Comparison of ENCODE assay signal across 28 mouse cellular contexts in genomic region chr8:125853300-125853699, GRCm38 (mm10). TPM values are rescaled to one million over a fixed set of nuclear protein-coding genes. Genes with fewer than 3 reads are reported as not detected.
A peak's percentile ranks its signal among the peaks of the same experiment; 100 is the strongest.
DNase-seq lines count a peak whose midpoint lies in the region; ATAC-seq lines count a peak whose summit lies in the region.
"Had no signal": no experiment of that assay in that cellular context is flagged by ENCODE, and none has a peak within 500 bp of the region (broad histone marks: within the 10 kb centered on the region; RNA-seq: fewer than 3 reads in every experiment).

No protein-coding gene starts in this region.

- no peak overlapping the region for H3K9ac ChIP-seq in heart, embryonic 16.5 days (ENCODE audit: low read length)
- no peak overlapping the region for H3K9ac ChIP-seq in liver, embryonic 13.5 days
- H3K9ac ChIP-seq: forebrain, embryonic 13.5 days; heart, embryonic 15.5 days; hindbrain, embryonic 13.5 days; liver, embryonic 14.5 days; neural tube, embryonic 12.5 days had no signal

- no peak overlapping the region for H3K4me3 ChIP-seq in heart, embryonic 16.5 days (ENCODE audit: low read length)
- H3K4me3 ChIP-seq in liver, embryonic 13.5 days (replicated peaks): no peak overlapping the region
- H3K4me3 ChIP-seq: forebrain, embryonic 13.5 days; heart, embryonic 15.5 days; hindbrain, embryonic 13.5 days; layer of hippocampus, adult 2 months; left cerebral cortex, adult 2 months; midbrain, embryonic 10.5 days; myocyte; neural tube, embryonic 12.5 days had no signal

- H3K36me3 ChIP-seq in heart, embryonic 16.5 days (ENCODE audit: control insufficient read depth, insufficient read depth): no peaks in the 10 kb centered on the region
- H3K36me3 ChIP-seq in liver, embryonic 13.5 days: no peaks in the 10 kb centered on the region
- H3K36me3 ChIP-seq: G1E; heart, embryonic 15.5 days; midbrain, embryonic 10.5 days; neural tube, embryonic 12.5 days had no signal

- peaks cover 14% of the 10 kb centered on the region for H3K4me1 ChIP-seq in heart, embryonic 16.5 days (ENCODE audit: control insufficient read depth, insufficient read depth, low read length)
- H3K4me1 ChIP-seq in liver, embryonic 13.5 days (replicated peaks): peaks cover 7% of the 10 kb centered on the region; the same call in 1 of the 2 replicates

- no peak overlapping the region for H3K27ac ChIP-seq in heart, embryonic 16.5 days (ENCODE audit: low read length)
- H3K27ac ChIP-seq in liver, embryonic 13.5 days: no peak overlapping the region
- H3K27ac ChIP-seq: forebrain, embryonic 13.5 days; heart, embryonic 15.5 days; hindbrain, embryonic 13.5 days; layer of hippocampus, adult 2 months; left cerebral cortex, adult 2 months; liver, embryonic 14.5 days; macrophage; midbrain, embryonic 10.5 days; neural tube, embryonic 12.5 days had no signal

- no peak for DNase-seq in heart, adult 9 months (ENCODE audit: low spot score in 2 of 2)
- no peak for DNase-seq in liver, embryonic 13.5 days
- DNase-seq in liver: no peak
- DNase-seq in yolk sac, embryonic 10.5 days (ENCODE audit: low spot score): no peak
- no peak for DNase-seq in left cerebral cortex, adult 8-10 months (ENCODE audit: low spot score in 2 of 2)
- DNase-seq: adrenal gland, adult 8-10 months; cerebellum, adult 2 months; cerebellum, postnatal 14 days; gastrocnemius, postnatal 10 days; heart, postnatal 4 days; left cerebral cortex, postnatal 4 days; lung, adult 2 months; lung, postnatal 10 days; right cerebral cortex, postnatal 4 days had no signal

- H3K4me2 ChIP-seq in heart, embryonic 16.5 days (ENCODE audit: low read depth, low read length): no peak overlapping the region
- H3K4me2 ChIP-seq in liver, embryonic 13.5 days: no peak overlapping the region
- H3K4me2 ChIP-seq: forebrain, embryonic 13.5 days; heart, embryonic 15.5 days; hindbrain, embryonic 13.5 days; neural tube, embryonic 12.5 days had no signal

- no peaks in the 10 kb centered on the region for H3K9me3 ChIP-seq in heart, embryonic 16.5 days (replicated peaks; ENCODE audit: control insufficient read depth, low read length)
- no peaks in the 10 kb centered on the region for H3K9me3 ChIP-seq in liver, embryonic 13.5 days (replicated peaks)
- H3K9me3 ChIP-seq: forebrain, embryonic 13.5 days; heart, embryonic 15.5 days; hindbrain, embryonic 13.5 days; midbrain, embryonic 10.5 days; neural tube, embryonic 12.5 days had no signal

- 19% methylated on average over 5 of the region's 5 CpGs for WGBS in heart, embryonic 16.5 days
- WGBS in liver, embryonic 13.5 days (ENCODE audit: insufficient replicate concordance): 12% methylated on average over 5 of the region's 5 CpGs

- H3K27me3 ChIP-seq in heart, embryonic 16.5 days (ENCODE audit: control insufficient read depth, insufficient read depth, low read length): no peaks in the 10 kb centered on the region
- H3K27me3 ChIP-seq in liver, embryonic 13.5 days: no peaks in the 10 kb centered on the region
- H3K27me3 ChIP-seq: forebrain, embryonic 13.5 days; heart, embryonic 15.5 days had no signal

- 0 out of 2 replicates have a peak, but pooled peaks have one; percentile 32 for ATAC-seq in heart, embryonic 16.5 days (replicated peaks; ENCODE audit: extremely low read depth, insufficient read depth, low FRiP score)
- ATAC-seq in liver, embryonic 13.5 days (ENCODE audit: low read depth): peak; percentile 20; the same call in 1 of the 2 replicates
- ATAC-seq in megakaryocyte-erythroid progenitor cell, adult 5-6 weeks (replicated peaks; ENCODE audit: low FRiP score, low TSS enrichment, poor library complexity, severe bottlenecking): peak; percentile 68
- ATAC-seq: forebrain, embryonic 13.5 days; intestine, embryonic 16.5 days had no signal

RNA-seq across cellular contexts. Expression of gene Pcnx2, which starts 44.8 kb away (rescaled TPM):
- polyA plus RNA-seq in heart, embryonic 16.5 days (2015; fragmentation: Nextera tagmentation; extraction: Ambion mirVana): 0.15 and 0.22 TPM in 2 replicates
- 0.19 and 0.27 TPM in 2 replicates for polyA plus RNA-seq in liver, embryonic 13.5 days (2015; fragmentation: Nextera tagmentation; extraction: Ambion mirVana)
- not detected in 2 replicates for total RNA-seq in megakaryocyte-erythroid progenitor cell, adult 5-6 weeks (2014; fragmentation: Nextera tagmentation)
- not detected in 2 replicates for total RNA-seq in megakaryocyte-erythroid progenitor cell, adult 5-6 weeks (2017)
- total RNA-seq in left cerebral cortex, adult 8-10 months (2022): 10 to 100 TPM; 76.7 to 90.1 (median 84.9) TPM
- polyA plus RNA-seq: G1E, macrophage had no signal

RNA-seq across cellular contexts. Expression of gene Map3k21, which starts 57.0 kb away (rescaled TPM):
- 0.13 and 0.29 TPM in 2 replicates for polyA plus RNA-seq in heart, embryonic 16.5 days (2015; fragmentation: Nextera tagmentation; extraction: Ambion mirVana)
- 0.02 TPM in 2 replicates for polyA plus RNA-seq in liver, embryonic 13.5 days (2015; fragmentation: Nextera tagmentation; extraction: Ambion mirVana)
- not detected in 2 replicates for total RNA-seq in megakaryocyte-erythroid progenitor cell, adult 5-6 weeks (2014; fragmentation: Nextera tagmentation)
- total RNA-seq in megakaryocyte-erythroid progenitor cell, adult 5-6 weeks (2017): not detected in 2 replicates
- total RNA-seq in left cerebral cortex, adult 8-10 months (2022): 1 to 10 TPM; 2.3 to 2.9 (median 2.8) TPM
- polyA plus RNA-seq: G1E; macrophage; midbrain, embryonic 10.5 days; myocyte had no signal

Comparison
In these comparisons a context has a peak if more than half of its experiments do, and no peak if none do; other contexts are left out.
1. RNA of gene Pcnx2, which starts 44.8 kb away (total RNA-seq): 76.7 to 90.1 TPM in left cerebral cortex, adult 8-10 months; not detected in megakaryocyte-erythroid progenitor cell, adult 5-6 weeks; every median in the first group is over 10 times any median in the second.
2. Peak in every context shown above with its lines, with median percentiles within 50 percentile points of each other: ATAC-seq.